Mouse (Mus musculus) ZHBTc4 (cell line): ENCODE measurements around the gene Ano6.

Source experiments
- DNase-seq: peaks from one replicate; pipeline ENCODE4 v3.0.0-alpha.2; 2011; ENCODE audit warnings: low read depth, low spot score

Gene Ano6

DNA sequence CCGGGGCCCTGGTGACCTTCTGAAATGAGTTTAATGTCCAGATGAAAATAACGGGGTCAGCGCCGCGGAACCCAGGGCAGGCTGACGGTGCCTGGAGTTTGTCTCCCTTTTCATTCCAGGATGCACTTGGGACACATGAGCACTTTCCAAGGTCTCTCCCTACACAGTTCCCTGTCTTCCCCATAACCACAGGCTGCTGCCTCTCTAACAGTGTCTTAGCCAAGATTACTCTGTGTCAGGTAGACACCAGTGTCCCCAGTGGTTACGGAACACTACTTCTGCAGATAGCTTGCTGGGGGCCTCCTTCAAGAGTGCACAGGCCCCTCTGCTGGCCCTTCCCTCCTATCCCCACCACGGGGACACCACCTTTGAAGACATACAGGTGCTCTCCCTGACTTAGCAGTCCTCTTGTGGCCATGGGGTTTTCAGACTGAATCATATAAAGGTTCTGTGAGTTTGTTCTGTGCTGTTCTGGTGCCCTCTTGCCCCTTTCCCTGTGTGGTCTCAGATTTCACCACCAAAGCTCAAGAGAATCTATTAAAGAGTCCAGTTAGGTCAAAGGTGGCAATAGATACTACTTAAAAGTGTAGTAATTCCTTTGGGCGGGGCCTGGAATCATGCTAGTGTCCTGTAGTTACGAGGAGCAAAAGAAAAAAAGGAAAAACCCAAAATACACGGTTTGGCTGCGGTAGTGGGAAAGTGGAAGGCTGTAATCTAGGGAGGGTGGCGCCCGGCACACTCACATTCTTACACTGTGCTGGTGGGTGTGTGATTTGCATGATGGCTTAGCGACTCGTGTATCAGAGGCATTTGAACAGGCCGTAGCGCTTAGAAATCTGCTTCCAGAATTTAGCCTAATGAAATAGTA, 95.5 kb downstream of the Ano6 start:
- DNase-seq, result no peak

GRCm38 (mm10) chr15:95887365-95887764, 96.7 kb downstream of the Ano6 start:
- no peak for DNase-seq

DNA sequence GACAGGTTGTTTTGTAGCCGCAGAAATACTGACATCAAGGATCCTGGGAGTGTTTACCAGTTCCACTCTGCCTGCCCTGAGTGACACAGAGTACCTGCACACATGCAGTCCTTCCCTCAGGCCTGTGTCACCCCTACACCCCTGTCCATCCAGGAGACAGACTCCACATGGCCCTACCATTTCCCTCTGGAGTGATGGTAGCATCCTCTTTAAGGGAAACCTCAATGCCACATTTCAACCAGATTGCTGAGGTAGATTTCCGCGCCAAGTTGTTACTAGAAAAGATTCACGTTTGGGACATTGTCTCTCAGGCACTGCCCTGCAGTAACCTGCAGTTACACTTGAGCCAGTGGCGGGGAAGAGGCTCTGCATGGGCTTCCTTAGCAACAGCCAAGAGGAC, 97.9 kb downstream of the Ano6 start:
- DNase-seq, result no peak

- no peak for DNase-seq
Observed at GRCm38 (mm10) chr15:95890368-95890767, 99.7 kb downstream of the Ano6 start.

DNA sequence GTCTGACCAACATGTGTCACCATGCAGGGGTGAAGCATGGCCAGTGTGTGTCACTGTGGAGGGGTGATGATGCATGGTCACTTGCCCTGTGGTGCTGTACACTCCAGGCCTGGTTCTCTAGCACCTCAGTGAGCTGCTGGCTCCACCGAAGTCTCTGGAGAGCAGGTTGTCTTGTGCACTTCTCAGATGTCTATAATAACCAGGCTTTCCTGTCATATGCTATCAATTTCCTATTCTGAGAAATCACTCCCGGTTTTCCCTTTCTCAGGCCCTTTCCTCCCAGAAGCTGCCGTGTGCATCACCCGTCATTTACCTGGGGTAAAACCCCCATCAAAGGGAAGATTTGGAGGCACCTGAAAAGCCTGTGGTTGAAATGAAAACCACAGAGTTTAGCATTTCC, 101.5 kb downstream of the Ano6 start:
- no peak for DNase-seq

DNA sequence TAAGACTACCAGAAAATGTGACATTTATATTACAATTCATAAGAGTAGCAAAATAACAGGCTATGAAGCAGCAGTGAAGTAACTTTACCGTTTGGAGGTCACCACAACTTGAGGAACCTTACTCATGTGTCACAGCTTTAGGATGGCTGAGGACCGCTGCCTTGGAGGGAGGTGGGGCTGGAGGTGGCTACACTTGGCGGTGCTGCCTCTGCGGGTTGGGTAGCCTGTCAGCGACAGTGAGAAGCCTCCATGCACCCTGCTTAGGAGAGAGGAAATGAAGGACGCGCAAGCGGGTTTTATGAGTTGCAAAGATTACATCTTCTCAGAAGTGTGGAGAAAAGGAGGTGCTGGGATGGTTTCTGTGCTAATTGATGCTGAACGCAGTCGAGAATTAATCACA, 102.3 kb downstream of the Ano6 start:
- DNase-seq, result no peak

GRCm38 (mm10) chr15:95895699-95896098, 105.1 kb downstream of the Ano6 start:
- no peak for DNase-seq

GRCm38 (mm10) chr15:95897653-95898052, 107.0 kb downstream of the Ano6 start:
- no peak for DNase-seq

- no peak for DNase-seq
Observed at GRCm38 (mm10) chr15:95898438-95898837, 107.8 kb downstream of the Ano6 start.

- no peak for DNase-seq
Observed at GRCm38 (mm10) chr15:95902396-95902795, 111.8 kb downstream of the Ano6 start.

- DNase-seq, result no peak
Observed at GRCm38 (mm10) chr15:95904247-95904646, 113.6 kb downstream of the Ano6 start.

GRCm38 (mm10) chr15:95906017-95906749, 115.5 kb downstream of the Ano6 start:
- no peak for DNase-seq

DNA sequence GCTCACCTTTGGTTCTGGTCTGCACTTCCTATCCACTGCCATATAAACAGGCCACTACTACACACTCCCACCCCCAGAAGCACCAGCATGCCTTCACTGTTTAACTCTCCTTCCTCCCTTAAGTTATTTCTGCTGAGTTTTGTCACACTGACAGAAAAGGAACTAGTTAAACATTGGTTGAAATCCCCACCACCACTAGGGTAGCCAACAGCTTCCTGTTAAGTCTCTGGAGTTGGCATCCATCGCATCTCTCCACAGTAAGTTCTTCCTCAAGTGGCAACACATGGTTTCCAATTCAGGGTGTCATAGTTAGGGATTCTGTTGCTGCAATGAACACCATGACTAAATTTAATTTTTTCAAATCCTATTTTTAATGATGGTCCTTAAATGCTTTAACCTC, 116.2 kb downstream of the Ano6 start:
- DNase-seq, result no peak

DNA sequence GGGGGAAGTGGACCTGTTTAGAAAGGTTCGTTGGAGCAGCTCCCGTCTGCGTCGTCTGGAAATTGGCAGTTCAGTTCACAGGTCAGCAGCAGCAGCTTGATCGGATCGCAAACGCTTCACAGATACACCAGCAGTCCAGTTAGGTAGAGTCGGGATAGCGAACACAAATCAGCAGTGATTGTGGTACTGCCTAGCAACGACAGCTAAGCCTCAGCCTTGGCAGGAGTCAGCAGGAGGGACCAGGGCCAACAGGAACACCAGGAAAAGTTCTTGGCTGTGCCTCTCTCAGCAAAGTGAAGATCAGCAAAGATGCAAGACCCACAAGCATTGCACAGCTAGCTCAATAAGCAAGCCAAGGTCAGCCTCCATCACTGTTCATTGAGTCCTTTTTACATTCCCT, 116.7 kb downstream of the Ano6 start:
- no peak for DNase-seq

GRCm38 (mm10) chr15:95907909-95908308, 117.3 kb downstream of the Ano6 start:
- no peak for DNase-seq

GRCm38 (mm10) chr15:95910099-95910780, 119.6 kb downstream of the Ano6 start:
- DNase-seq, result peak; percentile 70

GRCm38 (mm10) chr15:95914963-95915362, 124.3 kb downstream of the Ano6 start:
- DNase-seq, result no peak

- DNase-seq, result no peak
Observed at GRCm38 (mm10) chr15:95915477-95915876, 124.8 kb downstream of the Ano6 start.

GRCm38 (mm10) chr15:95917330-95917729, 126.7 kb downstream of the Ano6 start:
- no peak for DNase-seq

- no peak for DNase-seq
Observed at GRCm38 (mm10) chr15:95920047-95920446, 129.4 kb downstream of the Ano6 start.

- DNase-seq, result no peak
Observed at GRCm38 (mm10) chr15:95921072-95921471, 130.4 kb downstream of the Ano6 start.

- no peak for DNase-seq
Observed at GRCm38 (mm10) chr15:95921639-95922038, 131.0 kb downstream of the Ano6 start.
